Mouse (Mus musculus): Measurements from ENCODE around the gene Slx.
"Not testable (repeated sequence)": the region's sequence is repeated elsewhere in the genome, so short reads cannot be mapped to it uniquely, and the experiment has no call there.

The Slx gene

DNA sequence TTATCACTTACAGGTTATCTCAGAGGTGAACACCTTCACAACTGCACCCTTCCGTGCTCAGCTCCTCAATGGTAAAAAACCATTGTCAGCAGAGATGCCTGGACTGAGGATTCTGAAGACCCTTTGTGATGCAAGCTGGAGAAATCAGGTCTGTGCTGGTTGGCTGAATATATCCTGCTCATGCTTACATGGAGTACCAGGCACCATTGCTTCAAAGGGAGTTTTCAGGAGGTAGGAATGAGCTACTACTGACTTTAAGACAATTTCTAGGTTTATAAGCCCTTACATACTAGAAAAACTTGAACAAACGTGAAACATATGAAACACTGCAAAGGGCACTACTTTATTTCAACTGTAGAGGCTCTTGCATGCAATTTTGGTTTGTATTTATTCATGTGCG is at the start of gene Slx:
Gene Slx (minus strand): TSS at position 101 of the 400 bp plus-strand sequence.
- not testable (repeated sequence) for DNase-seq (ENCODE audit: low spot score)

All from embryo, embryonic 10 days (tissue).